Mouse (Mus musculus): Measurements from ENCODE around the gene Taok3.

DNA sequence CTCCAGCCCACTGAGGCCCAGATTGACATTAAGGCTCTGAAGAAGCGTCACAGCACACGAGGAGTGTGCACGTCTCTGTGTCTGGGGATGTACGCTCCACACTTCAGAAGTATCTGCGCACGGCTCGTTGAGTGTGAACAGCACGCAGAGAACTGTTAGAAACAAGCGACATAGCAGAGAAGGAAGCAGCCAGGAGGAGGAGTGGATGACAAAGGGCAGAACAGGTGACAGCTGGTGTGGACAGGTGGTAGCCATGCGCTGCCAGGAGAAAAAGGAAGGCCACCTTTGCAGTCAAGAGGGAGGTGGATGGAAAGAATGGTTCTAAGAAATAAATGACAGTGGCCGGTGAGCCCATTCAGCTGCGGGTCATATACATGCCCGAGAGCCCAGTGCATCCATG, 43.9 kb downstream of the Taok3 start:
- TF ChIP-seq CTCF (IDR thresholded peaks at IDR 0.05; ENCODE audit: low read depth, low read length) (no peak), TAL1 (conservative IDR thresholded peaks at IDR 0.05; ENCODE audit: low read depth, low read length) (no peak), GATA1 (IDR thresholded peaks at IDR 0.05; ENCODE audit: borderline replicate concordance, low read length) (no peak), POLR2AphosphoS5 (IDR thresholded peaks at IDR 0.05; ENCODE audit: insufficient replicate concordance, low read depth, low read length) (no peak), GATA2 (IDR thresholded peaks at IDR 0.05; ENCODE audit: borderline replicate concordance, low read depth, low read length) (no peak)

Data from G1E (cell line).